Mouse (Mus musculus) lung, embryonic 15.5 days (tissue): ENCODE results near the gene Tbc1d22a. TPM values are rescaled to one million over a fixed set of nuclear protein-coding genes. Genes with fewer than 3 reads are reported as not detected.

Experiments used
- ATAC-seq: fragments of 200-750 bp; cut with Nextera tagmentation; 2 replicates; pipeline ENCODE4 v1.8.0; 2017; ENCODE audit warnings: moderate number of reproducible peaks, borderline replicate concordance; ENCODE audit not compliant: low FRiP score, low TSS enrichment; ENCODE audit errors: extremely low read depth
- H3K27ac ChIP-seq: fragments of 300-500 bp; sonication (generic); 2 replicates; pipeline ENCODE4 v1.5.1; 2015; ENCODE audit warnings: moderate library complexity, mild to moderate bottlenecking, inconsistent platforms
- H3K27me3 ChIP-seq: fragments of 300-500 bp; sonication (generic); 2 replicates; pipeline ENCODE4 v1.6.1; 2015; ENCODE audit warnings: inconsistent platforms
- H3K36me3 ChIP-seq: fragments of 300-500 bp; sonication (generic); 2 replicates; pipeline ENCODE4 v1.6.1; 2015; ENCODE audit warnings: inconsistent platforms
- H3K4me1 ChIP-seq: fragments of 300-500 bp; sonication (generic); 2 replicates; pipeline ENCODE4 v1.6.1; 2015; ENCODE audit warnings: inconsistent platforms
- H3K4me2 ChIP-seq: fragments of 300-500 bp; sonication (generic); 2 replicates; pipeline ENCODE4 v1.6.1; 2015; ENCODE audit warnings: inconsistent platforms, mild to moderate bottlenecking, moderate library complexity
- H3K4me3 ChIP-seq: fragments of 300-500 bp; sonication (generic); 2 replicates; pipeline ENCODE4 v1.5.1; 2015; ENCODE audit warnings: mild to moderate bottlenecking, inconsistent platforms
- H3K9ac ChIP-seq: fragments of 300-500 bp; sonication (generic); 2 replicates; pipeline ENCODE4 v1.6.1; 2015; ENCODE audit warnings: inconsistent platforms
- H3K9me3 ChIP-seq: fragments of 300-500 bp; sonication (generic); 2 replicates; pipeline ENCODE4 v1.6.1; 2016; ENCODE audit warnings: inconsistent platforms
- WGBS: fragments of 180-500 bp; shearing (Covaris S2); methylation state at CpG from one replicate; pipeline ENCODE4 v1.1.7; 2015; 5-methylcytosine and 5-hydroxymethylcytosine counted together
- polyA plus RNA-seq: library from polyadenylated mRNA; unstranded; fragments of >200 nt; fragmentation: Nextera tagmentation; extraction: Ambion mirVana; gene quantifications from 2 replicates; pipeline ENCODE4 v1.2.1, GENCODE M21; 2015

Tbc1d22a gene
- polyA plus RNA-seq, 1 experiment from 2014 or later: 12.4 TPM

DNA sequence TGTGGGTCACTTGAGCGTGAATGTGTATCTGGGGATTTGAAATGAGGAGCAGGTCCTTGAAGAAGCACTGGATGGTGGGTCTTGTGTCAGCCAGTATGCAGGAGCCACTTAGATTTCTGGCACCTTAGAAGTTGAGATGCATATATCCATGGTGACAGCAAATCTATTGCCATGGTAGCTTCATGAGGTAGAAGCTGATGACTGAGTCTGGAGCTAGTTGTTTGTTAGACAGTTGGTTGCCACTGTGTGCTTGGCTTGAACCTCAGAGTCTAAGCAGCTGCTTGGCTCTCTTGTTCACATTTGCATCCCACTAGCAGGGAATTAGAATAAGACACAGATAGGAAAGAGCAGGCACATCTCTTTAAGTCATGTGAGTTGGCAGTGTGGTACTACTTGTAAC, 89.6 kb downstream of the Tbc1d22a start:
- ATAC-seq: no peak
- Histone ChIP-seq H3K27ac (no peak overlapping the region), H3K9ac (no peak overlapping the region), H3K36me3 (no peaks in the 10 kb centered on the region), H3K27me3 (no peaks in the 10 kb centered on the region), H3K4me3 (no peak overlapping the region), H3K4me1 (no peaks in the 10 kb centered on the region), H3K9me3 (no peaks in the 10 kb centered on the region), H3K4me2 (no peak overlapping the region)
- 85% methylated on average over 1 of the region's 1 CpGs for WGBS

- Histone ChIP-seq H3K27me3 (no peaks in the 10 kb centered on the region), H3K36me3 (no peaks in the 10 kb centered on the region), H3K9me3 (no peaks in the 10 kb centered on the region), H3K4me3 (no peak overlapping the region), H3K4me1 (no peaks in the 10 kb centered on the region), H3K27ac (no peak overlapping the region), H3K9ac (no peak overlapping the region), H3K4me2 (no peak overlapping the region)
- 82% methylated on average over 3 of the region's 3 CpGs for WGBS
- no peak for ATAC-seq
These were observed 90.6 kb downstream of the Tbc1d22a start for GRCm38 (mm10) chr15:86304861-86305260.

GRCm38 (mm10) chr15:86305290-86305689, 91.0 kb downstream of the Tbc1d22a start:
- H3K4me1 ChIP-seq: no peaks in the 10 kb centered on the region
- H3K27me3 ChIP-seq: no peaks in the 10 kb centered on the region
- no peaks in the 10 kb centered on the region for H3K36me3 ChIP-seq
- WGBS: 75% methylated on average over 3 of the region's 3 CpGs
- no peak overlapping the region for H3K9ac ChIP-seq
- no peak overlapping the region for H3K4me2 ChIP-seq
- no peak overlapping the region for H3K27ac ChIP-seq
- no peak for ATAC-seq
- no peak overlapping the region for H3K4me3 ChIP-seq
- H3K9me3 ChIP-seq: no peaks in the 10 kb centered on the region

DNA sequence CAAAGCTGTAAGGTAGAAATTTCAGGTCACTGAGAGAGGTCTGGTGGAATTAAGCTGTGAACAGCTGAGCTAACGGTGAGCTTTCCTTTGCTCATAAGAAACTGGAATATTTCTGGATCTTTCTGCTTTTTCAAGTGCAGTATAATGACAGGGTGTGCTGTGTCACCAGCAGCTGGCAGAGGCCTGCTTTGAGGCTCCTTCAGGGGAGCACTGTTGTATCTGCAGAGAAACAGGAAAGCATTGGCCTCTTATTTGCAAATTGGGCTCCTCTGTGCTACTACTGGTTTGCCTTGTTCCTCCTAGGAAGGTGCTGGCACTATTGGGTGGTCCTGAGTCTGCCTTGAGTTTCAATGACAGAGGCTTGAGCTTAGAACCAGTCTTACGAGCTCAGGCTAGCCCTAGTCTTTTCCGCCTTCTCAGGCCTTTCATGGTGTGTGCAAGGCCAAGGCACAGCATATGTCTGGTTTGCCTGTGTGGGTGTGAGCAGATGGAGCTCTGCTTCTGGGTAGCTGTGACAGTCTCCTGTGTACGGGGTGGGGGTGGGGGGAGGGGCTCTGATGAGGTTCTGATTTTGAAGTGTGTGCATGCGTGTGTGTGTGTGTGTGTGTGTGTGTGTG, 95.1 kb downstream of the Tbc1d22a start:
- H3K4me1 ChIP-seq: no peaks in the 10 kb centered on the region
- no peaks in the 10 kb centered on the region for H3K9me3 ChIP-seq
- H3K4me2 ChIP-seq: no peak overlapping the region
- ATAC-seq: no peak
- no peak overlapping the region for H3K9ac ChIP-seq
- no peak overlapping the region for H3K27ac ChIP-seq
- H3K36me3 ChIP-seq: peaks cover 5% of the 10 kb centered on the region; the same call in 1 of the 2 replicates
- H3K4me3 ChIP-seq: no peak overlapping the region
- no peaks in the 10 kb centered on the region for H3K27me3 ChIP-seq
- 81% methylated on average over 5 of the region's 5 CpGs for WGBS

DNA sequence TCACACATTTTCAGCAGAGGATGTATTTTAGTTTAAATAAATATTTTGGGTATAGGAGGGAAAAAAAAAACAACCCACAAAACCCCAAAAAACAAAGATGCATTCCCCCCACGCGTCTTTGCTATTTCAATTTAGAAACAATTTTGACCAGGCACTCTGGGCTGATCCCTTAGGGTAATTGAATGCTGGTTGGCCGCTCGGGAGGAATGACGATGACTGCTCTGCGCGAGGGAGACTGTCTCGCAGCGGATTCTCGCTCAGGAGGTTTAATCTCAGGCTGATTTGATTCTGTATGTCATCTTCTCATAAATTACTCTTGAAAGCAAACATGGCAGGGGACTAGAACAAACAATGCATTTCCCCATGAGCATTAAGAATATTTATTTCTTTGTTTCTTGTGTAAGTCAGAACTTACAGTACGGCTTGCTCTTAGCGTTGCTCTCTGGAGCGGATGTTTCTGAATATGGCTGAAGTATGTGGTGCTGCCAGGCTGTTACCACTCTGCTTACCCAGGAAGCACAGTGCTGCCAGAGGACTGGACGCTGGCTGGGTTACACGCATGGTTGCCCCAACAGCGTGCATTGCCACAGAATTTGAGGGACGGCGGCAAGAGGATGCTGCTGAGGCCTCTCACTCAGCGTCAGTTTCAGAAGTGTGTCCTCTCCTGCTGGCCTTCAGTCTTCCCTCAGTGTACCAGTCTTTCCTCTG, 106.7 kb downstream of the Tbc1d22a start:
- H3K9ac ChIP-seq: no peak overlapping the region
- no peak overlapping the region for H3K27ac ChIP-seq
- no peaks in the 10 kb centered on the region for H3K27me3 ChIP-seq
- WGBS: 81% methylated on average over 19 of the region's 19 CpGs
- no peak overlapping the region for H3K4me2 ChIP-seq
- H3K4me3 ChIP-seq: no peak overlapping the region
- no peaks in the 10 kb centered on the region for H3K9me3 ChIP-seq
- ATAC-seq: no peak
- peaks cover 4% of the 10 kb centered on the region; the same call in 1 of the 2 replicates for H3K36me3 ChIP-seq
- H3K4me1 ChIP-seq: no peaks in the 10 kb centered on the region

GRCm38 (mm10) chr15:86326341-86326740, 112.1 kb downstream of the Tbc1d22a start:
- Histone ChIP-seq H3K4me1 (no peaks in the 10 kb centered on the region), H3K36me3 (no peaks in the 10 kb centered on the region), H3K27me3 (no peaks in the 10 kb centered on the region), H3K4me2 (no peak overlapping the region), H3K9me3 (no peaks in the 10 kb centered on the region), H3K9ac (no peak overlapping the region), H3K27ac (no peak overlapping the region), H3K4me3 (no peak overlapping the region)
- no peak for ATAC-seq
- 80% methylated on average over 4 of the region's 4 CpGs for WGBS

DNA sequence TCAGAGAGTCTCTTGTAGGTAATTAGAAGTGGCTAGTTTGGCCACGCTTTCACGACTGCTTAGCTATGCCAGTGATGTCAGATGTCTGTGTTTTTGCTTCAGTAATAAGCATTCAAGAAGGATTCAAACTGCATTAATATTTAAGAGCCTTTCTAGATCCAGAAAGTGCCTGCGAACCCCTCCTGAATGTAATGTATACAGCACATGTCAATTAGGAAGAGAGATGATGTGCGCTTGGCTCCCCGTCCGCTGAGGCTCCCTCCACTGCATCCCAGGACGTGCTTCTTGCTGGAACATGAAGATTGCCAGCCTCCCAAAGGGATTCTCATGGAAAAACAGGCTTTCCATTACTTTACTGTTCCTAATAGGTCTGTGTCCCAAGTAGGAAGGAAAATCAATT, 115.7 kb downstream of the Tbc1d22a start:
- Histone ChIP-seq H3K9ac (no peak overlapping the region), H3K27me3 (no peaks in the 10 kb centered on the region), H3K4me2 (no peak overlapping the region), H3K27ac (no peak overlapping the region), H3K4me1 (no peaks in the 10 kb centered on the region), H3K36me3 (no peaks in the 10 kb centered on the region), H3K9me3 (no peaks in the 10 kb centered on the region), H3K4me3 (no peak overlapping the region)
- no peak for ATAC-seq
- 46% methylated on average over 7 of the region's 7 CpGs for WGBS

DNA sequence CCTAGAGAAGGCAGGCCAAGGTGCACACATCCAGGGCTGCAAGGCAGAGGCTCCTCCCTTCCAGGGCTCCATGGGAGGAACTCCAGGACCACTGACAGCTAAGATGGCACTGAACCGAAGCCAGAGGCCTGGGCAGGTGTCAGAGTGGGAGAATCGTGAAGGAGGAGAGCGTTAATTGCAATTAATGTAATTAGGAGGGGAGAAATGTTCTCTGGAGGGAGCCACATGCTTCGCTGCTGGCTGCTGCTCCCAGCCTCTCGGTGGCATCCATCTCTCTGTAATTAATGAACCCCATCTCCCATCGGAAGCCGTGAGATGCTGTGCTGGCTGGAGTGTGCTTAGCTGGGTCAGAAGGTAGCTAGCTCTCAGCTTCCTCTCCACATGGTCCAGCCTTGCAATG, 116.2 kb downstream of the Tbc1d22a start:
- no peak for ATAC-seq
- Histone ChIP-seq H3K4me3 (no peak overlapping the region), H3K9me3 (no peaks in the 10 kb centered on the region), H3K4me2 (no peak overlapping the region), H3K9ac (no peak overlapping the region), H3K27ac (no peak overlapping the region), H3K36me3 (no peaks in the 10 kb centered on the region), H3K4me1 (no peaks in the 10 kb centered on the region), H3K27me3 (no peaks in the 10 kb centered on the region)
- 72% methylated on average over 7 of the region's 7 CpGs for WGBS

DNA sequence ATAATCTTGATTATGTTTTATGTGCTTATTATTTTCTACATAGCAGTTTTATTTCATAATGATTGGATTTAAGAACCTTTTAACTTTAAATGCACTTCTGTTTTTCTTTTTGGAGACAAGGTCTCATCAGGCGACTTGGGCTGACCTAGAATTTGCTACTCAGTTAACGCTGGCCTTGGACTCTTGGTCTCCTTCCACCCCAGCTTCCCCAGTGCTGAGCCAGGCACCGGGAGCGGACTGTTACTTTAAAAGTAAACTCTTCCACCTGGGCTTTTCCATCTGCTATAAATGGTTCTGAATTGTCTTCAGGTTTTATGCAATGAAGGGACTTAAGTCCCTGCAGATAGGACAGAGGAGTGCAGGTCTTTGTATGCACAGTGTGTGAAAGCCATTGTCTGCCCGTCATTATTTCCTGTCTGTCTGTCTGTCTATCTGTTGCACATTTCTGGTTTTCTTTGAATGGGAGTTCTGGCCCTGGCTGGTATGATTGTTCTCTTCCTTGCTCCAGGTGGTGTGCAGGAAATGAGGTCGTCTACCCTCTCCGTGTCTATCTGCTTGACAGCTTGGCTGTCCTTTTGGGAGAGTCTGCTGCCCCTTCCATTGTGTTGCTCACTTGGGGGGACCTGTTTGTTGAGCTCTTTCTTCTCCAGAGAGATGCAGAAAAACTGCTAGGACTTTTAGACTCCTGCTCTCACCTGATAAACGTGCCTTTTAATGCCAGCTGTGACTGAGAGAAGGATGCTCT, 117.4 kb downstream of the Tbc1d22a start:
- H3K4me3 ChIP-seq: no peak overlapping the region
- no peaks in the 10 kb centered on the region for H3K36me3 ChIP-seq
- 72% methylated on average over 8 of the region's 8 CpGs for WGBS

GRCm38 (mm10) chr15:86333176-86333575, 118.9 kb downstream of the Tbc1d22a start:
- H3K9ac ChIP-seq: no peak overlapping the region
- H3K27me3 ChIP-seq: no peaks in the 10 kb centered on the region
- no peak overlapping the region for H3K4me2 ChIP-seq
- no peaks in the 10 kb centered on the region for H3K4me1 ChIP-seq
- no peak overlapping the region for H3K4me3 ChIP-seq
- no peaks in the 10 kb centered on the region for H3K36me3 ChIP-seq
- 90% methylated on average over 4 of the region's 4 CpGs for WGBS
- no peak for ATAC-seq
- H3K9me3 ChIP-seq: no peaks in the 10 kb centered on the region
- H3K27ac ChIP-seq: no peak overlapping the region

More for the DNA sequence above, 117.4 kb downstream of the Tbc1d22a start:
- H3K9me3 ChIP-seq: no peaks in the 10 kb centered on the region
- no peaks in the 10 kb centered on the region for H3K4me1 ChIP-seq
- no peak overlapping the region for H3K27ac ChIP-seq
- H3K9ac ChIP-seq: no peak overlapping the region
- no peak for ATAC-seq
- H3K27me3 ChIP-seq: no peaks in the 10 kb centered on the region
- H3K4me2 ChIP-seq: no peak overlapping the region

- no peak overlapping the region for H3K27ac ChIP-seq
- 66% methylated on average over 2 of the region's 2 CpGs for WGBS
- no peaks in the 10 kb centered on the region for H3K9me3 ChIP-seq
- H3K9ac ChIP-seq: no peak overlapping the region
- ATAC-seq: no peak
- no peaks in the 10 kb centered on the region for H3K4me1 ChIP-seq
- H3K36me3 ChIP-seq: no peaks in the 10 kb centered on the region
- no peaks in the 10 kb centered on the region for H3K27me3 ChIP-seq
- H3K4me3 ChIP-seq: no peak overlapping the region
- no peak overlapping the region for H3K4me2 ChIP-seq
These were observed 119.3 kb downstream of the Tbc1d22a start for GRCm38 (mm10) chr15:86333606-86334005.

- 90% methylated on average over 4 of the region's 4 CpGs for WGBS
- H3K4me1 ChIP-seq: no peaks in the 10 kb centered on the region
- H3K27me3 ChIP-seq: no peaks in the 10 kb centered on the region
- no peak overlapping the region for H3K4me2 ChIP-seq
- no peak for ATAC-seq
- H3K9me3 ChIP-seq: no peaks in the 10 kb centered on the region
- H3K27ac ChIP-seq: no peak overlapping the region
- H3K9ac ChIP-seq: no peak overlapping the region
- H3K4me3 ChIP-seq: no peak overlapping the region
- no peaks in the 10 kb centered on the region for H3K36me3 ChIP-seq
These were observed 120.0 kb downstream of the Tbc1d22a start for GRCm38 (mm10) chr15:86334276-86334675.
